Mouse (Mus musculus): Measurements from ENCODE around the gene Olfr644. TPM values are rescaled to one million over a fixed set of nuclear protein-coding genes. Genes with fewer than 3 reads are reported as not detected.

Gene Olfr644
- polyA plus RNA-seq, 1 experiment: not detected

GRCm38 (mm10) chr7:104052566-104052965, 19.1 kb downstream of the Olfr644 start, which contains the start of gene Olfr642:
Gene Olfr642, minus strand, starts transcription at chr7:104052666.
- Histone ChIP-seq H3K4me3 (ENCODE audit: insufficient read depth, poor library complexity, severe bottlenecking) (no peak within 1 kb of the TSS), H3ac (ENCODE audit: control insufficient read depth, insufficient read length, low read depth) (no peak within 1 kb of the TSS), H3K27me3 (ENCODE audit: control insufficient read depth, insufficient read depth, insufficient read length) (no peaks in the 10 kb centered on the region), H3K36me3 (ENCODE audit: control insufficient read depth, insufficient read depth) (no peaks in the 10 kb centered on the region), H3K79me3 (ENCODE audit: low read depth) (no peaks in the 10 kb centered on the region), H3K79me2 (ENCODE audit: control insufficient read depth, insufficient read depth) (no peaks in the 10 kb centered on the region)
- TF ChIP-seq CTCF (IDR thresholded peaks at IDR 0.05; ENCODE audit: control insufficient read depth, insufficient read depth, insufficient read length): no peak
- no peak for TF ChIP-seq USF1 (IDR thresholded peaks at IDR 0.05; ENCODE audit: low read depth)
- no peak for TF ChIP-seq MYOD1 (IDR thresholded peaks at IDR 0.05; ENCODE audit: control insufficient read depth, insufficient read length, low read depth)
- no peak for TF ChIP-seq FOSL1 (IDR thresholded peaks at IDR 0.05; ENCODE audit: insufficient read depth, low read length, poor library complexity, severe bottlenecking)
- TF ChIP-seq MYOG (IDR thresholded peaks at IDR 0.05; ENCODE audit: control insufficient read depth, extremely low read depth, insufficient read length): no peak
- TF ChIP-seq CEBPB (IDR thresholded peaks at IDR 0.05; ENCODE audit: low read depth): no peak
- TF ChIP-seq MAX (IDR thresholded peaks at IDR 0.05): no peak

DNA sequence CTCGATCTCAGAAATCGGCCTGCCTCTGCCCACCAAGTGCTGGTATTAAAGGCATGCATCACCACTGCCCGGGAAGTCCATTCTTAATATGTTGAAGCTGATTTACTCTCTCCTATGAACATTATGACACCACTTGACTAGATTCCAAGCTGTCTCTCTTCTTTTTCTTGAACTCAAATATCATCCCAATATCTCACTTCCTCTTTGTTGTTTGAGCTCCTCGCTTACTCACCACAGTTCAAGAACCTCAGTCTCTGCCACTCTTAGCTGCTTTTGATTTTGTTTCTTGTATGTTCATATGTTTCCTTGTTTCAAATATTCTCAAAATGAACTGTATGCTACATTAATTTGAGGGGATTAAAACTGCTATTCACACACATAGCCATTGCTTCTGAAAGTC, 20.9 kb downstream of the Olfr644 start:
- Histone ChIP-seq H3ac (ENCODE audit: control insufficient read depth, insufficient read length, low read depth) (no peak overlapping the region), H3K36me3 (ENCODE audit: control insufficient read depth, insufficient read depth) (no peaks in the 10 kb centered on the region), H3K4me3 (ENCODE audit: insufficient read depth, poor library complexity, severe bottlenecking) (no peak overlapping the region), H3K79me2 (ENCODE audit: control insufficient read depth, insufficient read depth) (no peaks in the 10 kb centered on the region), H3K79me3 (ENCODE audit: low read depth) (no peaks in the 10 kb centered on the region), H3K27me3 (ENCODE audit: control insufficient read depth, insufficient read depth, insufficient read length) (no peaks in the 10 kb centered on the region)
- TF ChIP-seq CTCF (IDR thresholded peaks at IDR 0.05; ENCODE audit: control insufficient read depth, insufficient read depth, insufficient read length) (no peak), FOSL1 (IDR thresholded peaks at IDR 0.05; ENCODE audit: insufficient read depth, low read length, poor library complexity, severe bottlenecking) (no peak), MAX (IDR thresholded peaks at IDR 0.05) (no peak), USF1 (IDR thresholded peaks at IDR 0.05; ENCODE audit: low read depth) (no peak), CEBPB (IDR thresholded peaks at IDR 0.05; ENCODE audit: low read depth) (no peak), MYOD1 (IDR thresholded peaks at IDR 0.05; ENCODE audit: control insufficient read depth, insufficient read length, low read depth) (no peak), MYOG (IDR thresholded peaks at IDR 0.05; ENCODE audit: control insufficient read depth, extremely low read depth, insufficient read length) (no peak)

DNA sequence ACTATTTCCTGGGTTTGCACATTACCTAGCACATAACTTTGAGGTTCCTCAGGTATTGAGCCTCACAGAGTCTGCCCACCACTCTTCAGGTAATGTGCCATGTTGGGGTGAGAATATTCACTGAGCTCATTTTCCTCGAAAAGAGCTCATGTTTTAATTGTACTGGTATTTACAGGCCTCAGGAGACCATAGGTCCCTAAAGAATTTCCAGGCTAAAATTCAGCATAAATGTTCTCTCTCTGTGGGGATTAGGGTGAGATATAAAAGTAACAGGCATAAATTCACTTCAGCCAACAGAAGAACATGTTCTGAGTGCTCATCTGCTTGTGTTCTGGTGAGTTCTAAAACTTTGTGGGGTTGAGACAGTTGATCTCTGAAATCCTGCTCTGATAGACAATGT, 36.5 kb downstream of the Olfr644 start, which contains the start of gene Olfr641:
Gene Olfr641 (plus strand): TSS at position 301 of the 400 bp plus-strand sequence.
- no peaks in the 10 kb centered on the region for H3K79me3 ChIP-seq (ENCODE audit: low read depth)
- H3K36me3 ChIP-seq (ENCODE audit: control insufficient read depth, insufficient read depth): no peaks in the 10 kb centered on the region
- TF ChIP-seq USF1 (IDR thresholded peaks at IDR 0.05; ENCODE audit: low read depth) (no peak), FOSL1 (IDR thresholded peaks at IDR 0.05; ENCODE audit: insufficient read depth, low read length, poor library complexity, severe bottlenecking) (no peak), MYOG (IDR thresholded peaks at IDR 0.05; ENCODE audit: control insufficient read depth, extremely low read depth, insufficient read length) (no peak), CEBPB (IDR thresholded peaks at IDR 0.05; ENCODE audit: low read depth) (no peak), MYOD1 (IDR thresholded peaks at IDR 0.05; ENCODE audit: control insufficient read depth, insufficient read length, low read depth) (no peak), MAX (IDR thresholded peaks at IDR 0.05) (no peak), CTCF (IDR thresholded peaks at IDR 0.05; ENCODE audit: control insufficient read depth, insufficient read depth, insufficient read length) (no peak)
- no peaks in the 10 kb centered on the region for H3K79me2 ChIP-seq (ENCODE audit: control insufficient read depth, insufficient read depth)
- H3K4me3 ChIP-seq (ENCODE audit: insufficient read depth, poor library complexity, severe bottlenecking): no peak within 1 kb of the TSS
- H3ac ChIP-seq (ENCODE audit: control insufficient read depth, insufficient read length, low read depth): no peak within 1 kb of the TSS
- no peaks in the 10 kb centered on the region for H3K27me3 ChIP-seq (ENCODE audit: control insufficient read depth, insufficient read depth, insufficient read length)

DNA sequence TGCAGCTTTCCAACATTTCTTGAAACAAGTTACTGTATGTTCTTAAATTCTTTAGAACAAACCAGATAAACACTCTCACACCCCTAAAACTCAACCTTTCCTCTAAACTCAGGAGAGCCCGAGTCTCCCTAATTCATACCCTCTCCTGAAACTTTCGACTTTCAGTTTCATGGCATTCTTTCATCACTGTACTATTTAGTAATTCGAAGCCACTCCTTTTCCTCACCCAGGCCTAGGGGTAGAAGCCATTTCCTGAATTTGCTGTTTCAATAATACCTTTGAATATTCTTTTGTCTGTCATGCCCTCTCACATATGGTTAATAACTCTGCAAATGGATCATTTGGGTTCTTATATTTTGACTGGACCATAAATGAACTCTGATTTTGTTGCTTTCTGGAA, 44.7 kb downstream of the Olfr644 start:
- no peak overlapping the region for H3ac ChIP-seq (ENCODE audit: control insufficient read depth, insufficient read length, low read depth)
- no peaks in the 10 kb centered on the region for H3K79me2 ChIP-seq (ENCODE audit: control insufficient read depth, insufficient read depth)
- no peak for TF ChIP-seq MAX (IDR thresholded peaks at IDR 0.05)
- TF ChIP-seq CEBPB (IDR thresholded peaks at IDR 0.05; ENCODE audit: low read depth): no peak
- TF ChIP-seq FOSL1 (IDR thresholded peaks at IDR 0.05; ENCODE audit: insufficient read depth, low read length, poor library complexity, severe bottlenecking): no peak
- TF ChIP-seq USF1 (IDR thresholded peaks at IDR 0.05; ENCODE audit: low read depth): no peak
- no peak for TF ChIP-seq MYOD1 (IDR thresholded peaks at IDR 0.05; ENCODE audit: control insufficient read depth, insufficient read length, low read depth)
- TF ChIP-seq MYOG (IDR thresholded peaks at IDR 0.05; ENCODE audit: control insufficient read depth, extremely low read depth, insufficient read length): no peak
- TF ChIP-seq CTCF (IDR thresholded peaks at IDR 0.05; ENCODE audit: control insufficient read depth, insufficient read depth, insufficient read length): no peak
- no peaks in the 10 kb centered on the region for H3K79me3 ChIP-seq (ENCODE audit: low read depth)
- H3K27me3 ChIP-seq (ENCODE audit: control insufficient read depth, insufficient read depth, insufficient read length): no peaks in the 10 kb centered on the region
- no peak overlapping the region for H3K4me3 ChIP-seq (ENCODE audit: insufficient read depth, poor library complexity, severe bottlenecking)
- no peaks in the 10 kb centered on the region for H3K36me3 ChIP-seq (ENCODE audit: control insufficient read depth, insufficient read depth)

GRCm38 (mm10) chr7:104025473-104025872, 46.2 kb downstream of the Olfr644 start, which contains the start of gene Olfr640:
Gene Olfr640, minus strand, starts transcription at chr7:104025573.
- no peaks in the 10 kb centered on the region for H3K79me3 ChIP-seq (ENCODE audit: low read depth)
- H3ac ChIP-seq (ENCODE audit: control insufficient read depth, insufficient read length, low read depth): no peak within 1 kb of the TSS
- no peak within 1 kb of the TSS for H3K4me3 ChIP-seq (ENCODE audit: insufficient read depth, poor library complexity, severe bottlenecking)
- H3K36me3 ChIP-seq (ENCODE audit: control insufficient read depth, insufficient read depth): no peaks in the 10 kb centered on the region
- TF ChIP-seq MAX (IDR thresholded peaks at IDR 0.05): no peak
- TF ChIP-seq USF1 (IDR thresholded peaks at IDR 0.05; ENCODE audit: low read depth): no peak
- TF ChIP-seq MYOG (IDR thresholded peaks at IDR 0.05; ENCODE audit: control insufficient read depth, extremely low read depth, insufficient read length): no peak
- TF ChIP-seq CTCF (IDR thresholded peaks at IDR 0.05; ENCODE audit: control insufficient read depth, insufficient read depth, insufficient read length): no peak
- no peak for TF ChIP-seq FOSL1 (IDR thresholded peaks at IDR 0.05; ENCODE audit: insufficient read depth, low read length, poor library complexity, severe bottlenecking)
- TF ChIP-seq CEBPB (IDR thresholded peaks at IDR 0.05; ENCODE audit: low read depth): no peak
- TF ChIP-seq MYOD1 (IDR thresholded peaks at IDR 0.05; ENCODE audit: control insufficient read depth, insufficient read length, low read depth): no peak
- no peaks in the 10 kb centered on the region for H3K79me2 ChIP-seq (ENCODE audit: control insufficient read depth, insufficient read depth)
- H3K27me3 ChIP-seq (ENCODE audit: control insufficient read depth, insufficient read depth, insufficient read length): no peaks in the 10 kb centered on the region

Measured in C2C12 (cell line).